Mouse (Mus musculus) v-Abl transformed pro-B cells (cell line): ENCODE data around the gene Vwa8.
"Not testable (repeated sequence)": the region's sequence is repeated elsewhere in the genome, so short reads cannot be mapped to it uniquely, and the experiment has no call there.

ENCODE experiments used
- in situ Hi-C, 2 experiments: fragments of 400-800 bp; cut with MboI; formaldehyde crosslinking; loops; one replicate each; pipeline ENCODE4 v1.15.1; 2025; ENCODE audit not compliant: unreplicated experiment in 2 of 2

Gene Vwa8

GRCm38 (mm10) chr14:78880879-78881278 is 32.0 kb downstream of the Vwa8 start:
- in situ Hi-C loops, result no loop called here

- in situ Hi-C loops, result no loop called here
Measured at GRCm38 (mm10) chr14:78881563-78881962, 32.7 kb downstream of the Vwa8 start.

DNA sequence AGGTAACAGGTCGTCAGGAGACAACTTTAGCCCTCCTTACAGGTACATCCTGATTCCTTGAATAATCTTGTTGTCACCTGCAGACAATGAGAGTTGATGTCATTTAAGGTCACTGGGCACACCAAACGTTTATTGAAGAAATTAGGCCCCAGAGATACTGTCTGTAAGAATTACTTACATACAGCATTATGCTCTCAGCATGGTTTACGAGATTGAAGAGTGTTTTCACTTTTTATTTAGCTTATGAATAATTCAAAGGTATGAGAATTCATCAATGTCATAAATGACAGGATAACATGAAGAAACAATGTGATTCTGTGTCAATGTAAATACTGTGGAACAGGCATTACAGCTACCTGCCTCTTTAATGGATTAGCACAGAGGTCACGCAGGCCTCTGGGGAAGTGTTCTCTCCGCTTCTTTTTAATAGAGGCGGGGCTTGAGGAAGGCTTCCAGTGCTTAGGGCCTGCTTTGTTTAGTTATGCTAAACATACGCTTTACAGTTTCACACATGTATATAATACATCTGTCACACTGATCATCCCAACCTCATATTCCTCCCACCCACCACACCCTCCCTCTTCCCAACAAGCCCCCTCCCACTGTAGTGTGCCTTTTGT is 37.2 kb downstream of the Vwa8 start:
- in situ Hi-C loops, result no loop called here

DNA sequence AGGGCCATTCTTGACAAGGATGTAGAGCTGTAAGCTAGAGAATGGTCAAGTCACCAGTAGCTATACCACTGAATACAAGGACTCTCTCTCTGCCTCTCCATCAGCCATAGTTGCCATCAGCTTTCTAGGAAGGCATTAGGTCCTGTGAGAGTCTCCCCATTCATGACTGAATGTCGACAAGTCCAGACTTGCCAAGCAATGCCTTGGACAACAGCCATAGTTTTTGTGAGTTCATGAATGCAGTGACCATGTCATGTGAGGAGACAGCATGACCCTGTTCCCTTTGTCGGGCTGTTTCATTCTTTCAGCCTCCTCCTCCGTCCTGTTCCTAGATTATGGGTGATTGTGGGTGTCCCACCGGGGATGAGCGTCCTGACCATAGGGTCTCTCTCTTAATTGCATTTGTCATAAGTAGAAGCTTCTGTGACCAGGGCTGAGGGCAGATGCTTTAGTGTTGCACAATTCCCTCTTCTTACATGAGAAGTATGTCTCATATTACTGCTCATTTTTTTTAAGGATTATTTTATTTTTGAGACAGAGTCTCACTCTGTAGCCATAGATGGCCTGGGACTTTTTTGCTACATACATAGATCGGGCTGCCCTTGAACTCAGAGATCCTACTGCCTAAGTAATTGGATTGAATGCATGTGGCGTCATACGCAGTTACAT is 37.8 kb downstream of the Vwa8 start:
- in situ Hi-C loops, result no loop called here

GRCm38 (mm10) chr14:78887494-78887893 is 38.6 kb downstream of the Vwa8 start:
- in situ Hi-C loops, result not testable (repeated sequence)

DNA sequence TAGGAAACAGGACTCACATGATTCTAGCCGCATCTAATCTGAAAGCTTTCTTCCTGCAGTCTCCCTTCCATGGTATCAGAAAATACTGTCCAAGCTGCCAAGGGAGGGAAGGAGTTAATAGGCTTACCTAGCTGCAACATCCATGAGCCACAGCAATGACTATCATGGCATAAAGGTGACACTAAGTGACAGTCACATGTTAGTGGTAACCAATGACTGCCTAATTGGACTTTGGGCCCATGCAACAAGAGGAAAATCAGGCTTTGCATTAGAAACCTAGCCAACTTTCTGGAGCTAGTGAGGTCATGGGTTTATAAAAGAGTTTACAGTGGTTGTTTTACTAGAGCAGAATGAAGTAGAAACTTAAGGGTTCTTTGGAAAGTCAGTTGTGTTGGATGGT is 46.6 kb downstream of the Vwa8 start:
- in situ Hi-C loops, result no loop called here

DNA sequence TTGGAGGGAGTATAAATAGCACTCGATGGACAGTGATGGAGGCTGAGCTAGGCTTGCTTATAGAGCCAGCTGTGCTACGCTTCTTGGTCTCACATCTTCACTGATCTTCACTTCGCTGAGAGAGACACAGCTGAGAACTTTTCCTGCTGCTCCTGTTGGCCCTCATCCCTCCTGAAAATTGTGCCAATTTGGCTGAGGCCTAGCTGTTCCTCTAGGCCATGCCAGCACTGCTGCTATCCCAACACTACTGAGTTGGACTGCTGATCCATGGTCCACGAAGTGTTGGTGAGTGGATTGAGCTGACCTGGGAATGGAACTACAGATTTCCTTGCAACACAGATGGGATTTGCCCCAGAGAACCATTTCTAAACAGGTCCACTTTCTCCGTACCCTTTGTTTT is 47.4 kb downstream of the Vwa8 start:
- in situ Hi-C loops, result no loop called here

GRCm38 (mm10) chr14:78900770-78901169 is 51.9 kb downstream of the Vwa8 start:
- in situ Hi-C loops, result loop anchor here in 1 of 2 experiments (5.0 to 10.0 kb wide), 2 partner anchors 72 to 624 kb away; no protein-coding TSS in a partner anchor

DNA sequence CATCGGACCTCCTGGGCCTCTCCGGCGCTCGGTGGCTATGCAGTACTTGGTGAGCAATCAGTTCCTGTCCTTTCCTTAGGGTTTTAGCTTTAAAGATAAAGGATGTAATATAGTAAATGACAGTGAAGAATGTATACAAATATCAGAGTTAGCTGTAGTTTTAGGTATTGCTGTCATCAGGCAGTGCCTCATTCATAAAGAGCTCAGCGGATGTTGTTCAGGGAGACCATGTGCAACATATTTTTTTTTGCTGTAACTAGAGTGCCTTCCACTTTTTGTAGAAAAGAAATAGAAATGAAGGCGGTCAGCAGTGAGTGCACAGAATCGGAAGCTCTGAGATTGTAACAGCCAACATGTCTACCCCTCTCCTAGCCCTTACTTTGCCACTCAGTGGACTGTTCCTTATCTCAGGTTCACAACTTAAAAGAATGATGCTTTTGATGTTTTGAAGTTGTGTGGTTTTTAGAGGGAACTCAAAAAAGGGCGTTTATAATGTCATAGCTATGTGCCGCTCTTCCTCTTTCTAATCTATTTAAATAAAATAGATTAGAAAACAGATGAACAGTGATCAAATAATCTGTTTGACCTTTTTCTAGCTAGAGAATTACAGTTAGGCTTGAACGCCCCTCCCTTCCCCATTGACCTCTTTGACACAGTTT is 59.5 kb downstream of the Vwa8 start:
- in situ Hi-C loops, result loop anchor here in 1 of 2 experiments (10.0 kb wide), 1 partner anchor 616 kb away; no protein-coding TSS in a partner anchor

DNA sequence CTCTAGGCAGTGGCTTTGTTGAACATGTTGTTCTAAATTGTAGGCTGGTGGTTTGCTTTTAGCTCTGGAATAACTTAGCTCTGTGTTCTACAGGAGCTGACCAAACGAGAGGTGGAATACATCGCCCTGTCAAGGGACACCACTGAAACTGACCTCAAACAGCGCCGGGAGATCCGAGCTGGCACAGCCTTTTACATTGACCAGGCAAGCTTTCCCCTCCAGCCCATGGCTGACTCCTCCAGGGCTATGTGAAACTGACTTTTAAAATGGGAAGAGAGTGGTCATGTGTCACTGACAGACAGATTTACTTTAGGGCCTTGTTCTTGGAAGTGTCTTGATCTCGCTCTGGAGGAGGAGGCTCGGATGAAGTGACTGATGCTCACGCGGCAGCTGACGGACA is 63.2 kb downstream of the Vwa8 start:
- in situ Hi-C loops, result no loop called here

DNA sequence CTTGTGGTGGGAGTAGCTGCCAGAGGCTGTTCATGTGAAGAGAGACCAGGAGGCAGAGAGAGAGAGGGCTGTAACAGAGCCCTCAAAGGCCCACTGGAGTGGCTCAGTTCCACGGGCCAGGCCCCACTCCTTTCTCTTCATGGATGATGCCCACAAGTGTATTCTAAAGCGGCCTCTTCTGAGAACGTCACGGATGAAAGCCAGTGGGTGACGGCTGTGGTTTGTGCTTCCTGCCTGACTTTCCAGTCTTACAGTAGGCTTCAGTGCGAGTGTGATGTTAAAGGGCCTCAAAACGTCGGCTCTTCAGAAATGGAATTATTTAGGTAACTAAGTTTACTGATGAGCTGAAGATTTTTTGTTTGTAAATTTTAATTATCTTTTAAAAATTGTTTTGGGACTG is 65.3 kb downstream of the Vwa8 start:
- in situ Hi-C loops, result no loop called here

GRCm38 (mm10) chr14:78916691-78917090 is 67.8 kb downstream of the Vwa8 start:
- in situ Hi-C loops, result no loop called here

GRCm38 (mm10) chr14:78921219-78921618 is 72.4 kb downstream of the Vwa8 start:
- in situ Hi-C loops, result no loop called here

DNA sequence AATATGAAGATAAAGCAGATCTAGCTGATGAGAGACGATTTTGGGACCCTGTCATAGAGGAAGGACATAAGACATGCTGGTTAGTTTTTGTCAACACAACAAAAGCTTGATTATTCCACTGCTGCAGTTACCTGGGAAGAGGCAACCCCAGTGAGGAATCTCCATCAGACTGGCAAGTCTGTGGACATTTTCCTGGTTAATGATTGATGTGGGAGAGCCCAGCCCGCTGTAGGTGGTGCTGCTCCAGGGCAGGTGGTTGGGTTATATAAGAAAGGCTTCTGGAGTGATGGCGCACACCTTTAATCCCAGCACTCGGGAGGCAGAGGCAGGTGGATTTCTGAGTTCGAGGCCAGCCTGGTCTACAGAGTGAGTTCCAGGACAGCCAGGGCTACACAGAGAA is 74.8 kb downstream of the Vwa8 start:
- in situ Hi-C loops, result no loop called here

GRCm38 (mm10) chr14:78924755-78925537 is 76.1 kb downstream of the Vwa8 start:
- in situ Hi-C loops, result no loop called here

- in situ Hi-C loops, result no loop called here
Measured at GRCm38 (mm10) chr14:78932094-78932493, 83.2 kb downstream of the Vwa8 start.

- in situ Hi-C loops, result no loop called here
Measured at GRCm38 (mm10) chr14:78933399-78933798, 84.5 kb downstream of the Vwa8 start.

GRCm38 (mm10) chr14:78934596-78934995 is 85.7 kb downstream of the Vwa8 start:
- in situ Hi-C loops, result no loop called here

DNA sequence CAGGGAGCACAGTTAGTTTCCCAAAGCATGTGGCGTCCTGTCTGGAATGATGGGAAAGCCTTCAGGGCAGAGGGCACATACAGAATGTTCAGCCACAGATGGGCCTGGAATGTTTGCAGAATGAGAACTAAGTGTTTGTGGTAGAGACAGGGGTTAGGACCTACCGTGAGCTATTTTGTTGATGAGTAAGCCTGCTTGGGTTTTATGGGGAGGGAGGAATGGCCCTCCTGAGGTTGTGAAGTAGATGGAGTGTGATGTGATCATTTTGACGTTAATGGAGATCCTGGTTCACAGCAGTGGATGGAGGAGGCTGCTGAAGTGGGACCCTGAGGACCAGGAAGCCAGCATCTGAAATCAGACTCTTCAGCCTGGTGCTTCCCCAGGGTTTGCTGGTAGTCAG is 86.9 kb downstream of the Vwa8 start:
- in situ Hi-C loops, result no loop called here

DNA sequence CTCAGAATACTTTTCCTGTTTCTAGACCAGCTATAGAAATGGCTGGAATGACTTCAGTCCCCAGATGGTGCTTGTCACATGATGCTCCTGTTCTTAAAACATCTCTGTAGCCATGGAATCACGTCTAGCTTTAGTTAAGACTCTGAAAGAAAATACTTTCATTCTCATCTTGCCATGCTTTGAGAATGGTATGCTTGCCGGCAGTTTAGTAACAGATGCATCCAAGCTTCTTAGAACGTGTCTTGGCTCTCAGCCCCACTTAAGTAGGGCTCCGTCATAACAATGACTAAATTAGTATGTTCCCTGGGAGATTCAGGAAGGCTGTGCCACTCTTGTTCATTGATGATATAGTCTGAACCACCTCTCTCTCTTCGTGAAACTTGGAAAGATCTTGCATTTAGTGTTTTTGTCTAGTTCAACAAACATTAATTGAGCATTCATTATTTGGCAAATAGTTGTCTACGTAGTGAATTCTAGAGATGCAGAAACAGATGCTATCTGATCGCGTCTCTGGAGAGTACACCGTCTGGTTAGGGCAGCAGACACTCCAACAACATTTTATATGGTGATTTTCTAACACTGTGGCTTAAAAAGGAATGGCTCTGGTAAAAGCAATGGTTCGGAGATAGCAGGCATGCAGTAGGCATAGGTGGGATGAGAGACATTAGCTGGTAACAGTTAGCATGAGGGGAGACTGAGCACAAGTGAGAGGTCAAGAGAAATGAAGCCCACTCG is 93.1 kb downstream of the Vwa8 start:
- in situ Hi-C loops, result no loop called here
